Mouse (Mus musculus) small intestine, adult 2 months (tissue): ENCODE data around the gene Map6.

Experiments used
- CTCF ChIP-seq: fragments of 200-500 bp; IDR thresholded peaks from 2 replicates; pipeline ENCODE4 v1.5.1; 2012; ENCODE audit warnings: low read depth, mild to moderate bottlenecking, control low read depth, inconsistent platforms, low read length, moderate library complexity, mixed read lengths; ENCODE audit not compliant: insufficient replicate concordance, insufficient read length; ENCODE audit errors: extremely low read depth
- POLR2A ChIP-seq: fragments of 200-500 bp; IDR thresholded peaks from 2 replicates; pipeline ENCODE4 v1.6.1; 2012; ENCODE audit warnings: low read depth, mild to moderate bottlenecking, control low read depth, inconsistent platforms, low read length, moderate library complexity

GRCm38 (mm10) chr7:99351802-99352517 is 84.7 kb downstream of the Map6 start:
- TF ChIP-seq CTCF (no peak), POLR2A (no peak)
